Mouse (Mus musculus) spleen, adult 12 weeks (tissue): Measurements from ENCODE around the gene Amer3.
A peak's percentile ranks its signal among the peaks of the same experiment; 100 is the strongest.
"Not testable (repeated sequence)": the region's sequence is repeated elsewhere in the genome, so short reads cannot be mapped to it uniquely, and the experiment has no call there.

ENCODE experiments used
- DNase-seq: peaks from one replicate; pipeline ENCODE4 v3.0.0; 2022; ENCODE audit warnings: low spot score

The Amer3 gene

DNA sequence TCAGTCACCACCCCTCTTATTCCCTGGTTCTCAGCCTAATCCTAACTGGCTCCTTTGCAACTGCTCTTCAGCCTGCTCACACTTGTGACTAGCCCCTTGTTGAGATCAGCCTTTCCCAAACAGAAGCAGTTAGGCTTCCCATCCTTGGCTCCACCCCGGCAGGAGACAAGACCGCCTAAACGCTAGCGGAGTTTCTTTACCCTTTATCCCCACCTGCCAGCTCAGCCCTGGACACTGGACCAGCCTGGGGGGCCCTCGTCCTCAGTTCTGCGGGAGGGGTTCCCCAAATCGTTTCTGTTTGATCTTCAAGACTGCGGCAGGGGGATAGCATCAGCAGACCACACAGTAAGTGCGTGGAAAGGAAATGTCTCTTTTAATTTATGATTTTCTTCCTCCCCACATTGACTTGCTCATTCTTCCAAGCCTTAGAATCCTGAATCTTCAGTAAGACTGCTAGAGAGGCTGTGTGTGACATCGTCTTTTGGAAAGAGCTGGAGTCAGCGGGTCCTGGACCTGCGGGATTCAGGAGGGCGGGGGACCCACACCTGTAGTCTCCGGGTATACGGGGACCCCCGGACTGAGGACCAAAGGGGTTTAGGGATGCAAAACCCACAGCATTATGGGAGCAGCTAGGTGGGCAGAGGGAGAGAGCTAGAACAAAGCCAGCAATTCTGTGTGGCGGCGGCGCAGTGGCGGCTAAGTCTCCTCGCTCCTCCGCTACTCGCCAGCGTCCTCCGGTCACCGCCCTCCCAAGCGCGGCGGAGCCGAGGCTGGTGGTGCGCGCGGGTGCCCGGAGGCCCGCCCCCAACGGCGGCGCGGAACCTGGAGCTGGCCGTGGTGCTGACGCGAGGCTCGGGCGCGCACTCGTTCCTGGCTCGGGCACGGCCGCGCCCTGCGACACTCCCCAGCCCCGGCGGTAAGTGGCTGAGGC, at the start of gene Amer3:
Gene Amer3, plus strand, starts transcription at position 807 of the 931 bp plus-strand sequence.
- peak; percentile 35 for DNase-seq

DNA sequence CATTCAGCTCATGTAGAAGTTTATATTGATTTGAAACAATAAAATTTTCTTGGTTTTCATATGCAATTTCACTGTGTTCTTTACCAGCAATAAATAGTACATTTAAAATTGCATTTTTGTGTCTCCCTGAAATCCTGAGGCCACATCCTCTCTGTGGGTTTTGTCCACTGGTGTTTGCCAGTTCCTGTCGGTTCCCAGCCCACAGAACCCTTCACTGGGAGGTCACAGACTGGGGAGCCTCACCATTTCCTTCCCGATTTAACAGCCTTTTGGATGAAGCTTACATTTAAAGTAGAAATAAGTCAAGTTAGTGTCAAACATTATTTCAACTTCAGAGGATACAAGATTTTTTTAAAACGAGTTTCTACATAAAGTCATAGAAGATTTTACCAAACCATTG, 44.9 kb upstream of the Amer3 start:
- not testable (repeated sequence) for DNase-seq

DNA sequence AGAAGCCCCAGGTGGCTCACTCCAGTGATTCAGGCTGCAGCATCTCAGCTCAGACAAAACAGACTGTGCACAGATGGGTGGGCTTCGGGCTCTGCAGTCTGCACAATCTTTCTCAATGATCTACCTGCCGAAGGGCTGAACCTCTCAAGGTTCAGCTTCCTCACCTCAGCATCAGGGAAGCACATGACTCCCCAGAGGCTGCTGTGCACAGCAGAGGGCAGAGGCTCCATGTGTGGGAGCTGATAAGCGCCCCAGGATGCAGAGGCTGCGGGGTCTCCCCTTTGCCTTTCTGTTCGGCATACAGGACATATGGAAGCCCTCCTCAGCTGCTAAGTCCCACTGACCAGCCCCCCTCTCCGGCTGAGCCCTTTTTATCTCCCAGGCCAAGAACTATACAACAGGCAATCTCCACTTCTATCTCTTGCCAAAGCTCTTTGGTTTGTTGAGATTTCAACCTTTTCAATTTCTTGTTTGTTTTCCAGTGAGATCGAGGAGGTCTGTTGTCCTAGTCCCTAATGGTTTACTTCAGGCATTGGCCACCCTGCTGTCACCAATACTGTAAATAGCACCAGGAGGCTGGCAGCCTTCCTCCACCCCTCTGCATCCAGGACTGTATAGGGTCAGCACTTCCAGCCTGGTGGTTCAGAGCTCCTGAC, 44.3 kb upstream of the Amer3 start, which contains the start of gene Cfc1:
Gene Cfc1, plus strand, starts transcription at position 606 of the 656 bp plus-strand sequence.
- not testable (repeated sequence) for DNase-seq

DNA sequence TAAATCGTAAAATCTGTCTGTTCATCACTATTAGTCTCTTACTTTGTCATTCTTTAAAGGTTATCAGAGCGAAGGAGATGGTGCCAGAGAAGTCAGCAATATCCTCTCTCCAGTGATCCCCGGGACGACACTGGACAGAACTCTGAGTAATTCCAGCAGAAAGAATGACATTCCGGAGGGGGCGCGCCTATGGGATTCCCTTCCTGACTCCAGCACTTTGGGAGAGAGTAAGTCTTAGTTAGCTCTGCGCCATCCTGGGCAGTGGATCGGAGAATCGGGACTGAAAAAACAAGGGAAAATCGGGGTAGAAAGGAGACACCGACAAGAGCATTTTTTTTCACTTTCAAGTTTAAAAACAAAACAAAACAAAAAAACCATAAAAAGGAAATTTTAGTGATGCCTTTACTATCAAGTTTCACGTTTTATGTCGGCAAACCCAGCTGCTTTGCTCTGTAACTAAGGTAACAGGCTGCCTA, 43.1 kb upstream of the Amer3 start:
- DNase-seq: no peak

DNA sequence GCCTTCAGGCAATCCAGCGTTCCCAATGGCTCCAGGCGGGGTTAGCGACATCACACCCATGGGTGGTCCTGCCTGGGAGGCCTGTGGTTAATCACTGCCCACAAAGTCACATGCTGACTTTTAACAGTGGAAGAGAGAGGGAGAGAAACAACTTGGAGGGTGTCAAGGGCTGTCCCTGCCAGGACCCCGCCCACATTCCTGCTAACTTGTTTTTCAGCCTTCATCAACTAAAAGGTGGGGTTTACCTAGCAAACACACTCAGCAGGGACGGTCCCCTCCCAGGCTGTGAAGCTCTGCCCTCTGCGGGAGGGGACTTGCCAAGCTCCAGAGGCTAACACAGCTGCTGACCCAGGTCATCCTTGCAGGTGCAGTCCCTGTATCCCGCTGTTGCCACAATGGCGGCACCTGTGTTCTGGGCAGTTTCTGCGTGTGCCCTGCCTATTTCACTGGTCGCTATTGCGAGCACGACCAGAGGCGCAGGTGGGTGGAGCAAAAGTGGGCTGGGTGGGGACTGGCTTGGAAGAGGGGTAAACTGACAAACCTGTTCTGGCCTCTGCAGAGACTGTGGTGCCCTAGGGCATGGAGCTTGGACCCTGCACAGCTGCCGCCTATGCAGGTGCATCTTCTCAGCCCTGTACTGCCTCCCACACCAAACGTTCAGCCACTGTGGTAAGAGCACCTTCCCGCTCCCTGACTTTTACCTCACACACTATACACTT, 42.5 kb upstream of the Amer3 start:
- no peak for DNase-seq

DNA sequence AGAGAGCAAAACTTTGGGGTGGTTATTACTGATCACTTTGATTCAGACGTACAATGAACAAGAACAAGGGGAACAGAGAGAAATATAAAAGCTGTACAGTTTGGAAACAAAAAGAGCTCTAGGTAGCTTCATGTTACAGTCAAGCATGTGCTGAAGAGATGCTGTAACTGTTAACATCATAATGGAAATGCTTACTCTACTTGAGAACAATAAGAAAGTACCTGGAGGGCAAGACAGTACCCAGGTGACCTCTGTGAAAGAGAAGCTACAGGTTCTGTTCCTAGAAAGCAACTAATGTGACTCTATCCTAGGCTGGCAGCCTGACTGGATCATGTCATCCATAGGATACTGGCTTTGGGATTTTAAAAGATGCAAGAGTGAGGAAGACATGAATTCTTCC, 32.4 kb upstream of the Amer3 start:
- DNase-seq: no peak

DNA sequence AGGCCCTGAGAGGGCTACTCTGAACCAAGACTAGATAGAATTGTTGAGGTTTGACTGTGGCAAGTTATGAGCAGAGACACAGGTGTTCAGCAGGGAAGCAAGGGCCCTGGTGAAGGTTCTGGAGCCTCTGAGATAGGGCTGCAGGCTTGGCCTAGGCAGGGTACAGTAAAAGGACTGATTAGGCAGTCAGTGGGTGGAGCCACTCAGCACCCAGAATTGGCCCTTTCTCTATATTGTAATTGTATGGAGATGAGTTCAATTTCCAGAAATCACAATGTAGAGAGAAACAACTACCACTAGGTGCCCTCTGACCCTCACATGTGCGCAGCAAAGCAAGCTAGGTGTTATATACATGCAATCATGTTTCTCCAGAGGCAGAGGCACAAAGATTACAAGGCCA, 25.8 kb upstream of the Amer3 start:
- DNase-seq: no peak

DNA sequence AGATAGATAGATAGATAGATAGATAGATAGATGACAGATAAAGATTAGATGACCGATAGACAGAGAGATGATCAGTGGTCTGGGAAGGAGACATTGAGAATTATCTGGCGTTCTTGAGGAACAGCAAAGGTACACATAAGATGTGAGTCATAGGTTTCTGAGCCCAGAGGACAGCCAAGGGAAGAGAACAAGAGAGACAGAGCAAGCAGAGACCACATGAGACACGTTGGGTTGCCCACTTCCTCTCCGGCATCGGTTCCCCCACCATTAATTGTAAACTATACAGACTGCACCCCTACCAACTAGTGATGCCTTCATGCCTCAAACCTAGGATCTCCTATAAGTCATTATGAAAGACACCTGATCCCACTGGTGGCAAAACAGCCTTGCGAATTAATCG, 25.2 kb upstream of the Amer3 start:
- no peak for DNase-seq

DNA sequence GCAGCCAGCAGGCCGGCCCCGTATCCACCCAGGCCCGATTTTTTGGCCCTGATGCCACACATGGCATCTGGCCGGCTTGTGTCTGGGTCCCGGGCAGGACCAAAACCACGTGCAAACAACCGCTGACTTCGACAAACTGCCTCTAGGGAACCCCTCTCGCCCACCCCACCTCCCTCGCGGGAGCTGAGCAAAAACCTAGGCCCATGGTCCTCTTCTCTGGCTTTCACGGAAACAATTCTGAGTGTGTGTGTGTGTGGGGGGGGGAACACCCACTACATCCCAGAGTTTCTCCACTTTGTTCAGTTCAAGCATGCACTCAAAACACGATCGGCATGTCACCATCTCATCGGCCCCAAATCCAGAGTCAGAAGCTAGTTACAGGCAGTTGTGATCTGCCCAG, 18.6 kb upstream of the Amer3 start, which contains the start of gene Prss40:
Gene Prss40, minus strand, starts transcription at position 101 of the 400 bp plus-strand sequence.
- DNase-seq: no peak

DNA sequence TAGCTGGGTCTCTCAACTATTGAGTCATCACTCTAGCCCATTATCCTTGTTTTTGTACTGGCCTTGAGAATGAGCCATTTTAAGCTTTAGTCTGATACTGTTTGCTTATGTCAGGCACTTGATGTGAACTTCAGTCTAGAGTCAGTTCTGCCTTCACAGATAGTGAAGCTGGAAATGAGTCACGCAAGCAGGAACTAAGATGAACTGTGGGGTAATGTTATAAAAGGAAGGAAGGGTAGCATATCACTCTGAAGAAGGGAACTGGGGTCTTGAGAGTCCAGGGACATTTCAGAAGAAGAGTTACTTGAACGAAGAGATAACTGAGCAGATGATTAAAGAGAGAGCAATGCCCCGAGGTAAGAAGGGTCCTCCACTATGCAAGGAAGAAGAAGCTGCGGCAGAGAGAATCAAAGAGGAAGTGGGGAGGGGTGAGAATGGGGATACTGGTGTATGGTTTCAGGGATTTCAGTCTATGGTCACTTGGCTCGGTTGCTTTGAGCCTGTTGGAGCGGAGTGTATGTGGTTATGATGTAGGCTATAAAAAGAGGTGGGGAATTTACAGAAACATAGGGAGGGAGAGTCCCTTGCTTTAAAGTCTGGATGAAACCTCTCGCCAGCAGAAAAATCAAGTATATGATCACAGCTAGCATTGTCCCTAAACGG, 14.9 kb upstream of the Amer3 start:
- no peak for DNase-seq

DNA sequence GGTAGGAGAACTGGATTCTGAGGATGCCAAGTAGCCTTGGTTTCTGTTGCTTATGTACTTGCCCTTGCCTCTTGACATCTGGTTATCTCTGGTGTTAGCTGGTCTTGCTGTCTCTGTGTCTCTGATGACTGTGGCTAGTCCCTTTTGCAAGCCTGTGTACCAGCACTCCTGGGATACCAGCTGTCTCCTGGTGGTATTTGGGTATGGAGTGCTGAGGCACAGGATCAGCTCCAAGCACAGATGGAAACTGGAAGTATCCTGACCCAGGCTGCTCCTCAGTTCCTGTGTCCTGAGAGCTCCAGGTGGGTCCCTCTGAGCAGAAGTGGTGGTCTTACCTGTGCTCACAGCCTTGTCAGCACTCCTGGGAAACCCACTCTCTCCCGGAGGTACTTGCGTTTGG, 11.3 kb upstream of the Amer3 start:
- DNase-seq: no peak

DNA sequence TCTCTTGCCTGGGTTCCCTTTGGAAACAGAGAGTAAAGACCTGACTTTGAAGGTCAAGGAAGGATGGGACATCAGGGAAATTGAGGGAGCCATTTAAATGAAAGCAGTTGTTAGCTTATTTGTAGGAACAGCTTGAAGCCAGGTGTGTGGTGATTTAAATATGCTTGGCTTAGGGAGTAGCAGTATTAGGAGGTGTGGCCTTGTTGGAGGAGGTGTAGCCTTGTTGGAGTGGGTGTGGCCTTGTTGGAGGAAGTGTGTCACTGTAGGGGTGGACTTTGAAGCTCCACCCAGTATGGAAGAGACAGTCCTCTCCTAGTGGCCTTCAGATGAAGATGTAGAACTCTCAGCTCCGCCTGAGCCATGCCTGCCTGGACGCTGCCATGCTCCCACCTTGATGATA, 9.6 kb upstream of the Amer3 start:
- no peak for DNase-seq

DNA sequence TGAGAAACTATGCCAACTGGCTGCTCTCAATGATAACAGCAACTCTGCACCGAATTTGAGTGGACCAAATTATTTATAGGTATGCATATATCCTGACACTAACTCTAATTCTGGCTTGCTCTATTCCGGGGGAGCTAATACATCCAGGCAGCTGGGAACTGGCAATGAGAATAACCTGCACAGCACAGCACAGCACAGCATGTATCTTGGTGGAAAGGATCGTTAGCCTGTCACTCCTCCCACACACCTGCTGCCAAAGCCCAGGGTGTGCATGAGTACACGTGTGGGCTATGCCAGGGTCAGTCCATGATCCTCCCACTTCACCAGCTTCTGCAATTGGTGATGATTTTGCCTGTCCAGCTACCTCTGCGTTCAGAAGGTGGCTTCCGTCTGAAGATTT, 8.0 kb upstream of the Amer3 start:
- no peak for DNase-seq

DNA sequence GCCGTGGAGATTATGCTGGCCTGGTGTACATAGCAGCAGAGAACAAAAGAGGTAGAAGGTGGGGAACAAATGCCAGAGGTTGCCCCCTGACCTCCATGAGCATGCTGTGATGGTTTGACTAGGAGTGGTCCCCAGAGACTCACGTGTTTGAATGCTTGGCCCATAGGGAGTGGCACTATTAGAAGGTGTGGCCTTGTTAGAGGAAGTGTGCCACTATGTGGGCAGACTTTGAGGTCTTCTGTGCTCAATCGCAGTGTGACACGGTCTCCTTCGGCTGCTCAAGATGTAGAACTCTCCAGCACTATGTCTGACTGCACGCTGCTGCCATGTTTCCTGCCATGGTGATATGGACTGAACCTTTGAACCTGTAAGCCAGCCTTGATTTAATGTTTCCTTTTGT, 6.2 kb upstream of the Amer3 start:
- no peak for DNase-seq

DNA sequence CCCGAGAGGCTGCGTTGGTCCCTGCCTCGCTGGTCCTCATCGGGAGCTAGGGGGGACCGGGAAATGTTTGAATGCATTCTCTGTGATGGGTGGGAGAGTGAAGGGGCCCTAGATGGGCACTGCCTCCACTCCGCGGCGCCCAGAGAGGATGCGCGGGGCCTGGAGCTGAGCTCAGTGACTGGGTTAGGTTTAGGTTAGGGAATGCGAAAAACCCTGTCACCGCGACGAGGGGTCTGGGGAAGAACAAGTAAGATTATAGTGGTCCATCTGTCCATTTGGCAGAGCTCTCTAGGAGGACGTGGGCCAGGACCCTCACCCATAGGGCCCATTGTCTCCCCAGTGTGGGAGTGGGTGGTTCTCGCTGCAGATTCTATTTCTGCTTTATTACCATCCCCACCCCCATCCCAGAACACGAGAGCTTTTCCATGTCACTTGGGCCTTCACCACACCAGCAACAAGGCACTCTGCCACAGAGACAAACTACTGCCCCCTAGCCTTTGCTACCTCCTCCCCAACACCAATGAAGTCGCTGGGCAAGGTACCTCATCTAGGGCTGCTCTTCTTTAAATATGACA, 412 bp downstream of the Amer3 start:
- DNase-seq: no peak

DNA sequence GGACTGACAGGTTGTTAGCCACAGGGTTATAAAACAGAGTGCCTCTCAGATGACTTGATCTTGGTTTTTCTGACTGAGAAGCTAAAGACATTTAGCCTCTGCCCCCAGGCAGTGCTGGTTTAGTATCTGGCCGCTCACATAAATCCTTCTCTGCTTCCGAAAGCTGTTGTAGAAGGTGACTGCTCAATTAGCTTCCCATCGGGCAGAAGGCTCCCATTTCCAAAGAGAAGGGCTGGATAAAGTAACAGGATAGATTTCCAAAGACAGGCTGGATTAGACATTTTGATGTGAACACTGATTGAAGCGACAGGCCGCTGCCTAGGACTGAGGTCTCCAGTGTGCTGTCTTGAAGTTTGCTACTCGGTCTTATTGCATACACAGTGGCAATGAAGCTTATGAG, 2.8 kb downstream of the Amer3 start:
- DNase-seq: no peak

DNA sequence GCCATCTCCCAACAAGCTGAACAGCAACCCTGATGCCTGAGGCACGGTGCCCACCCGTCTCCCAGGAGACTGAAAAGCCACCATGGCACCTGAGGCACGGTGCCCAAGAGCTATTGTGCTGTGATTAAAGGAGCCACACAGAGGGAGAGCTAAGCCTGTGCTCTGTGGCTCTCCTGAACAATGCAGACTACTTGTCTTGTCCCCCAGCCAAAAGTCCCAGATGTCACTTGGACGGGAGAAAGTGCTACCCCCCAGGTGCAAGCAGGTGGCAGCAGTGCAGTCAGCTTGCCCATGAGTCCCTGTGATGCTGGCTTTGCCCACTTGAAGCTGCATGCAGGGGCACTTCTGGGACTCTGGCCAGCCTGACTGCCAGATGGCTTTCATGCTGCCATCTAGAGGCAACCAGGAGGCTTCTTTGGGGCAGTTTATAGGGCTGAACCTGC, 4.4 kb downstream of the Amer3 start:
- DNase-seq: no peak

DNA sequence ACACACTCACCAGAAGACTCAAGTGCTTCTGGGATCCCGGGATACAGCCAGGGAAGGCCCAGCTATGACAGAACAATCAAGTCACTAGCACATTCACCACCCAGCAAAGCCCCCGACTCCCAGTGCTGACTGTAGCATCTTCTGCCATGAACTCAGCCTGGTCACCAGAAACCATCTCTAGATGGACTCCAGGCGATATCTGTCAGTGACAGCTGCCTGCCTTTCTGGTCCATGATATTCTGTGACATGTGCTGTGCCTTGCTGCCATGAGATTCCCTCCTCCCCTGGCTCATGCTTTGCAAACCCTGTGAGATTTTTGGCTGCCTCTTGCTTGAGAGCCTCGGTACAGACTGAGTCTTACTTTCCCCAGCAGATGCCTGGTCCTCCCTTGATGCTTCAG, 5.3 kb downstream of the Amer3 start:
- no peak for DNase-seq

DNA sequence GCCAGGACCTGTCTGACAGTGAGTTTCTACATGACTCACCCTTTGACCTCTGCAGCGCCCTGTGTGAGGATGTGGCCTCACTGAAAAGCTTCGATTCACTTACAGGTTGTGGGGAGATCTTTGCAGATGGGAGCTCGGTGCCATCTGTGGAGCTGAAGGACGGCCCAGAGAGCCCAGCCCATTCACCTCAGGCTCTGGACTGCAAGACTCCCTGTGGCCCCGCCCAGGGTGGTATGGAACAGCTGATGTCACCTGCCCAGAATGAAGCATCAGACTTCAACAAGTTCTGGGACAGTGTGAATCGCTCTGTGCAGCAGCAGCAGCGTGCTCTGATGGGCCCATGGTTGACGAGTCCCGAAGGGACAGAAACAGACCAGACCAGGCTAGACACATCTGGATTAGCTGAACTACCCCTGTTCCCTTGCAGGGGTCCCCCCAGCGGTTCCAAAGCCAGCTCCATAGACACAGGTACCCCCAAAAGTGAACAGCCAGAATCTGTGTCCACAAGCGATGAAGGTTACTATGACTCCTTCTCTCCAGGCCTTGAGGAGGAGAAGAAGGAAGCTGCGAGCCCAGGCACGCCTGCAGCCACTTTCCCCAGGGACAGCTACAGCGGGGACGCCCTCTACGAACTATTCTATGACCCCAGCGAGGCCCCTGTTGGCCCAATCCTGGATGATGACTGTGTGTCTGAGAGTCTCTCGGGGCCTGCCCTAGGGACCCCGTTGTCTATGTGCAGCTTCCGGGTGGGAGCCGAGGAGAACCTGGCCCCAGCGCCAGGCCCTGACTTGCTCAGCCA, 8.0 kb downstream of the Amer3 start:
- no peak for DNase-seq

DNA sequence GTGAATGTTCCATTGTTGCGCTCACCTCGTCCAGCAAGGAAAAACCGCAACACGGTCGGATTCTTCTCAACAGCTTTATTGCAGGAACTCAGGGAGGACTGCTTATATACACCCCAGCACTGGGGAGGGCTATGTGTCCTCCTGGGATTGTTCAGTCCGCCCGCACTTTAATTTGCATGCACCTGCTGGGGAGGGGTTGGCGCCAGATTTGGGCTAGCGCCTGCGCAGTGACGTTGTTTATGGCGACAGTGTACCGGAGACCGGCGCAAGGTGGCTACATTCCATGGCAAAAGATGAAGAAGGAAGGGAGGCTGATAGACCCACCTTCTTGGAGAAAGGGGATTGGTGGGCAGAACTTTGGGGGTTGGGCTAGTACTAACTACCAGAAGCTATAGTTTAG, 20.5 kb downstream of the Amer3 start:
- DNase-seq: no peak
